Mouse (Mus musculus) liver, embryonic 12.5 days (tissue): ENCODE data around the gene Olfr1394. TPM values are rescaled to one million over a fixed set of nuclear protein-coding genes. Genes with fewer than 3 reads are reported as not detected.
"Not testable (repeated sequence)": the region's sequence is repeated elsewhere in the genome, so short reads cannot be mapped to it uniquely, and the experiment has no call there.

Experiments
- ATAC-seq: fragments of 200-750 bp; cut with Nextera tagmentation; 2 replicates; pipeline ENCODE4 v1.8.0; 2017; ENCODE audit warnings: moderate number of reproducible peaks, mild to moderate bottlenecking, moderate library complexity
- H3K27ac ChIP-seq: fragments of 300-500 bp; sonication (generic); 2 replicates; pipeline ENCODE4 v1.5.1; 2016; ENCODE audit warnings: mild to moderate bottlenecking
- H3K27me3 ChIP-seq: fragments of 300-500 bp; sonication (generic); replicated peaks from 2 replicates; pipeline ENCODE4 v1.6.1; 2016; ENCODE audit warnings: mild to moderate bottlenecking, moderate library complexity
- H3K36me3 ChIP-seq: fragments of 300-500 bp; sonication (generic); 2 replicates; pipeline ENCODE4 v1.6.1; 2016; ENCODE audit warnings: mild to moderate bottlenecking, moderate library complexity
- H3K4me1 ChIP-seq: fragments of 300-500 bp; sonication (generic); 2 replicates; pipeline ENCODE4 v1.6.1; 2016
- H3K4me2 ChIP-seq: fragments of 300-500 bp; sonication (generic); 2 replicates; pipeline ENCODE4 v1.6.1; 2016; ENCODE audit warnings: mild to moderate bottlenecking, moderate library complexity
- H3K4me3 ChIP-seq: fragments of 300-500 bp; sonication (generic); 2 replicates; pipeline ENCODE4 v1.5.1; 2016; ENCODE audit warnings: mild to moderate bottlenecking, moderate library complexity
- H3K9ac ChIP-seq: fragments of 300-500 bp; sonication (generic); 2 replicates; pipeline ENCODE4 v1.6.1; 2016; ENCODE audit warnings: mild to moderate bottlenecking, moderate library complexity
- H3K9me3 ChIP-seq: fragments of 300-500 bp; sonication (generic); replicated peaks from 2 replicates; pipeline ENCODE4 v1.6.1; 2016; ENCODE audit warnings: mild to moderate bottlenecking, moderate library complexity
- WGBS: fragments of 180-500 bp; shearing (Covaris S2); methylation state at CpG from one replicate; pipeline ENCODE4 v1.1.7; 2016; ENCODE audit not compliant: insufficient replicate concordance; 5-methylcytosine and 5-hydroxymethylcytosine counted together
- polyA plus RNA-seq: library from polyadenylated mRNA; unstranded; fragments of >200 nt; fragmentation: Nextera tagmentation; extraction: Ambion mirVana; gene quantifications from 2 replicates; pipeline ENCODE4 v1.2.1, GENCODE M21; 2016

Olfr1394 gene
- polyA plus RNA-seq, 1 experiment from 2014 or later, result not detected

DNA sequence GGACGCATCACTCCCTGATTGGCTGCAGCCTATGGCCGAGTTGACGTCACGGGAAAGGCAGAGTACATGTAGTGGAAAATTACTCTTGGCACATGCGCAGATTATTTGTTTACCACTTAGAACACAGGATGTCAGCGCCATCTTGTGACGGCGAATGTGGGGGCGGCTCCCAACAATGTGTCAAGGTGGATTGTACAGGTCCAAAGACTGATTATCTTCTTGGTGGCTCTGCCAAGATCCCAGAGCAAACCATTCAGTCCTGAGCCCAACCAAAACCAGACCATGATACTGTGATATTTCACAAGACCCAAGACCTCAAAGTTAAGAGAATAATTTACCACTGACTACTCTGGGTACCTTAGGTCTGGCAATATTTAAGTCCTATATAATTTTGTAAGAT lies 40.6 kb downstream of the Olfr1394 start:
- 85% methylated on average over 9 of the region's 9 CpGs for WGBS

GRCm38 (mm10) chr11:49195819-49196322 lies 41.7 kb downstream of the Olfr1394 start:
- WGBS, result 39% methylated on average over 7 of the region's 7 CpGs
- H3K4me1 ChIP-seq, result peaks cover 4% of the 10 kb centered on the region; the same call in 1 of the 2 replicates
- H3K4me2 ChIP-seq, result no peak overlapping the region
- H3K4me3 ChIP-seq, result no peak overlapping the region
- H3K27me3 ChIP-seq, result no peaks in the 10 kb centered on the region
- H3K9me3 ChIP-seq, result no peaks in the 10 kb centered on the region
- no peaks in the 10 kb centered on the region for H3K36me3 ChIP-seq
- H3K9ac ChIP-seq, result no peak overlapping the region
- ATAC-seq, result no peak
- no peak overlapping the region for H3K27ac ChIP-seq

More for the DNA sequence above, 40.6 kb downstream of the Olfr1394 start:
- H3K9ac ChIP-seq, H3K27me3 ChIP-seq, H3K9me3 ChIP-seq, H3K36me3 ChIP-seq, H3K4me1 ChIP-seq, H3K27ac ChIP-seq, H3K4me3 ChIP-seq, ATAC-seq, H3K4me2 ChIP-seq: not testable (repeated sequence)

- ATAC-seq, result no peak
- no peaks in the 10 kb centered on the region for H3K36me3 ChIP-seq
These were observed 46.5 kb downstream of the Olfr1394 start for GRCm38 (mm10) chr11:49200666-49201065.

GRCm38 (mm10) chr11:49201142-49201541 lies 47.0 kb downstream of the Olfr1394 start:
- ATAC-seq, result no peak
- Histone ChIP-seq H3K27me3 (no peaks in the 10 kb centered on the region), H3K4me1 (peaks cover 33% of the 10 kb centered on the region), H3K27ac (no peak overlapping the region), H3K9ac (0 out of 2 replicates have a peak overlapping the region, but pooled peaks have one; percentile 35), H3K9me3 (no peaks in the 10 kb centered on the region), H3K4me2 (no peak overlapping the region), H3K4me3 (no peak overlapping the region), H3K36me3 (peaks cover 1% of the 10 kb centered on the region)

More at GRCm38 (mm10) chr11:49200666-49201065, 46.5 kb downstream of the Olfr1394 start:
- no peak overlapping the region for H3K4me2 ChIP-seq
- no peak overlapping the region for H3K9ac ChIP-seq
- no peak overlapping the region for H3K27ac ChIP-seq
- no peaks in the 10 kb centered on the region for H3K9me3 ChIP-seq
- no peaks in the 10 kb centered on the region for H3K27me3 ChIP-seq
- peaks cover 31% of the 10 kb centered on the region for H3K4me1 ChIP-seq
- no peak overlapping the region for H3K4me3 ChIP-seq

- H3K36me3 ChIP-seq, result peaks cover 10% of the 10 kb centered on the region
- peak overlapping the region; percentile 90 for H3K9ac ChIP-seq
- no peaks in the 10 kb centered on the region for H3K9me3 ChIP-seq
- no peaks in the 10 kb centered on the region for H3K27me3 ChIP-seq
- no peak for ATAC-seq
- peaks cover 43% of the 10 kb centered on the region for H3K4me1 ChIP-seq
- H3K4me3 ChIP-seq, result peak overlapping the region; percentile 79
- H3K4me2 ChIP-seq, result peak overlapping the region; percentile 89
- H3K27ac ChIP-seq, result peak overlapping the region; percentile 99
- 47% methylated on average over 2 of the region's 2 CpGs for WGBS
These were observed 47.9 kb downstream of the Olfr1394 start for GRCm38 (mm10) chr11:49202071-49202470.

DNA sequence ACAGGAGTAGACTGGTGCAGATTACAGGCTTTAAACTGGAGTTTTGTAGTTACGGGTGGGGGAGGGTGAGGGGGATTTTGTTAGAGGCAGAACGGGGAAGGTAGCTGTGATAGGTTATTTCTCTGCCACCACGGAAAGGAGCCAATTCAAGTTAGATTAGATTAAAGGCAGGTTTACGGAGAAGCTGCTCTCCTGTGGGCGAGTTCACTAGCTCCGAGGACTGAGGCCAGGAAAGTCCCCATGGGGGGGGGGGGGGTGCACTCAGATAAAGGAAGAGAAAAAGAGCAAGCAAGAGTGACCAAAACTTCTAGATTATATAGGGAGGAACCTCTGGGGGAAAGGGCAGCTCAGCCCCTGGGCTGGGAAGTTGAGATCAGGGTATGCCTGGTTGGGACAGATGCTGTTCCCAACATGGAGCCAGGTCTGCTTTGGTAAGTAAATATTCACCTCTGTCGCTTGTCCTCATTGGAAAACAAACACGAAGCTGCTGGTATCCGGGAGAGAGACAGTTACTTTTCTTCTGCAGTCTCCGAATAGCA lies 48.4 kb downstream of the Olfr1394 start:
- Histone ChIP-seq H3K9me3 (no peaks in the 10 kb centered on the region), H3K36me3 (peaks cover 13% of the 10 kb centered on the region), H3K27ac (peak overlapping the region; percentile 99), H3K4me1 (peaks cover 48% of the 10 kb centered on the region), H3K4me2 (peak overlapping the region; percentile 89), H3K9ac (peak overlapping the region; percentile 90), H3K4me3 (peak overlapping the region; percentile 79), H3K27me3 (no peaks in the 10 kb centered on the region)
- under 1% methylated on average over 10 of the region's 10 CpGs for WGBS
- peak; percentile 17; the same call in 1 of the 2 replicates for ATAC-seq

GRCm38 (mm10) chr11:49203129-49203768 lies 49.1 kb downstream of the Olfr1394 start, which contains the start of gene Zfp62:
Gene Zfp62, plus strand, starts transcription at chr11:49203292.
- Histone ChIP-seq H3K36me3 (peaks cover 13% of the 10 kb centered on the region), H3K4me2 (peak within 1 kb of the TSS; percentile 89), H3K9me3 (no peaks in the 10 kb centered on the region), H3K9ac (peak within 1 kb of the TSS; percentile 90), H3K27me3 (no peaks in the 10 kb centered on the region), H3K4me3 (peak within 1 kb of the TSS; percentile 79), H3K4me1 (peaks cover 53% of the 10 kb centered on the region), H3K27ac (peak within 1 kb of the TSS; percentile 99)
- WGBS, result under 1% methylated on average over 47 of the region's 47 CpGs
- ATAC-seq, result peak; percentile 92

- WGBS, result under 1% methylated on average over 24 of the region's 24 CpGs
- H3K4me1 ChIP-seq, result peaks cover 58% of the 10 kb centered on the region
- peak overlapping the region; percentile 89 for H3K4me2 ChIP-seq
These were observed 49.8 kb downstream of the Olfr1394 start for GRCm38 (mm10) chr11:49203771-49204497.

GRCm38 (mm10) chr11:49205080-49205590 lies 51.0 kb downstream of the Olfr1394 start:
- no peaks in the 10 kb centered on the region for H3K27me3 ChIP-seq
- peak overlapping the region; percentile 79 for H3K4me3 ChIP-seq
- H3K4me2 ChIP-seq, result peak overlapping the region; percentile 89
- no peak for ATAC-seq
- H3K9me3 ChIP-seq, result no peaks in the 10 kb centered on the region
- H3K4me1 ChIP-seq, result peaks cover 65% of the 10 kb centered on the region
- H3K27ac ChIP-seq, result no peak overlapping the region
- 87% methylated on average over 6 of the region's 6 CpGs for WGBS
- H3K36me3 ChIP-seq, result peaks cover 15% of the 10 kb centered on the region
- H3K9ac ChIP-seq, result no peak overlapping the region

More at GRCm38 (mm10) chr11:49203771-49204497, 49.8 kb downstream of the Olfr1394 start:
- Histone ChIP-seq H3K36me3 (peaks cover 13% of the 10 kb centered on the region), H3K9ac (peak overlapping the region; percentile 90), H3K27ac (peak overlapping the region; percentile 99), H3K27me3 (no peaks in the 10 kb centered on the region), H3K9me3 (no peaks in the 10 kb centered on the region), H3K4me3 (peak overlapping the region; percentile 79)
- ATAC-seq, result peak; percentile 68

DNA sequence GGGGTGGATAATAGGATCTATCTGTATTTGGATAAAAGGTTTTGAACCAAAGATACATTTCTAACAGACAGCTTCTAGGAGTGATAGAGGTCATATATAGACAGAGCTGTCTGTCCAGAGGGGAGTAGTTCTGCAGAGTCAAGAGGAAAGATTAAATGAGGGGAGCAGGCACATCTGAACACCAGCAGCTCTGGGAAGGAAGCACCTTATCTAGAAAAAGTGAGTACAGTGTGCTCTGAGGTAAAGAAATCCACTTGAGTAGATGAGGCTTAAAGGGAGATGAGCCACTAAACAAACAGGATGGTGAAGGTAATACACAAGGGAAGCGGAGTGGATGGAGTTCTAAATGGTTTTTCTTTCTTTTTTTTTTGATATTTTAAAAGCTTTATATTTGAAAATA lies 53.3 kb downstream of the Olfr1394 start:
- Histone ChIP-seq H3K27me3 (no peaks in the 10 kb centered on the region), H3K4me2 (peak overlapping the region; percentile 12; the same call in 1 of the 2 replicates), H3K9ac (no peak overlapping the region), H3K4me3 (no peak overlapping the region), H3K9me3 (no peaks in the 10 kb centered on the region), H3K36me3 (peaks cover 15% of the 10 kb centered on the region), H3K4me1 (peaks cover 66% of the 10 kb centered on the region), H3K27ac (peak overlapping the region; percentile 71; the same call in 1 of the 2 replicates)
- ATAC-seq, result peak; percentile 18; the same call in 1 of the 2 replicates
- WGBS, result 90% methylated on average over 1 of the region's 1 CpGs
